Mouse (Mus musculus): ENCODE measurements around the gene N4bp1.

Gene N4bp1

DNA sequence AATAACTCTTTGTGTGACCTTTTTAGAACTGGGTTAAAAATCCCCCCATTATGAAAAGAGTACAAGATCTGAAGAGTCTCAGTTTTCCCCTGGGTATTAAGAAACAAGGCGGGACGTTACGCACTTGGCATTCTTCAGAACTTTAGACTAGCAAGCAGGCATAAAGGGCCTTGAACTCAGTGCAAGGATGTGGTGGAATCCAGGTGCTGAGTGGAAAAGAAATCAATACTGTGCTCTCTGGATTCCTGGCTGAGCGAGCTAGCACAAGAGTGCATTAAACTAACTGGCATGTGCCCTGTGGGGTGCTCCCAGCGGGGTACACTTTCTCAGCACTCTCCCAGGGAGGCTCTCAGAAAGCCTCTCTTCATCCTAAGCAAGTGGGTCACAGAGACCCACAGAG lies 122.3 kb downstream of the N4bp1 start:
- no peak for DNase-seq (ENCODE audit: low spot score)

DNA sequence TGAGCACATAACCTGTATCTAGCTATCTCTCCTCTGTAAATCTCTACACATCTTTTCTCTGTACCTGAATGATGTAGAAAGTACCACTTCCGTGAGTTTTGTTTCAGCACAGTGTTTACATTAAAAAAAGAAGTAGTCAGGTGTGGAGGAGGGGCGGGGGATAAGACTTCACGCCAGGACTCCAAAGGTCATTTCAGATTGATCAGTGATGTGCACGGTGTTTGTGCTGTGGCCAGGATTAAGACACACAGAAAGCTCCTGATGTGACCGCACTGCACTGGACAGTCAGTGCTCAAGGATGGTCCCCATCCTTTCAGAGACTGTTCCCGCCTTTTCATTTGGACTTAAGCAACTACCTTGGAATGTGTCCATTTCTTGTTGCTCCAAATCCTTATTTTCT lies 124.3 kb downstream of the N4bp1 start:
- DNase-seq (ENCODE audit: low spot score), result no peak

DNA sequence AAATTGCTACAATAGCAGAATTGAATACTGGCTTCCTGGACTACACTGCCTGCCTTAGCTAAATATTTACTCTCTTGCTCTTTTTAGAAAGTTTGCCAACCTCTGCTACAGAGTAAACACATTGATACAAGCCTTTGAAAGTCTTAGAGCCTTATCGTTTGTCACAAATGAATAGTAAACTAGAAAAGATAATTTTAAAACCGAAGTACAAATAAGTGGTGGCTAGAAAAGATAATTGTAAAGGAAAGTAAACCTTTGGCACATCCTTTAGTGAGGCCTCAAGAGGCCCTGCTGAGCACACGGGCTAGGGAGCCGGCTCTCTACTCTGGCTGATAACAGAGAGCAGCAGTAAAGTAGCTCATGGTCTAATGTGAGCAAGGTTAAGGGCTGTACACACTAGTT lies 126.0 kb downstream of the N4bp1 start:
- DNase-seq (ENCODE audit: low spot score), result no peak

DNA sequence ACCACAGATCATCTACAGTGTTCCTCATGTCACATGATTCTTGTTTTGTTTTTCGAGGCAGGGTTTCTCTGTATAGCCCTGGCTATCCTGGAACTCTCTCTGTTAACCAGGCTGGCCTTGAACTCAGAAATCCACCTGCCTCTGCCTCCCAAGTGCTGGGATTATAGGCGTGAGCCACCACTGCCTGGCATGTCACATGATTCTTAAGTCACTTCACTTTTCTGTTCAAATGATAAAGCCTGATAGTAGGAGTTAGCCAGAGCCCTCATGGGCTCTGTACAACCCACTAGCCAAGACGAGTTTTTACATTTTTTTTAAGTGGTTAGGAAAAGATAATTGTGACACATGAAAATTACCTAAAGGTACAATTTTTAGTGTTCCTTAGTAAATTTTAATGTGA lies 126.4 kb downstream of the N4bp1 start:
- no peak for DNase-seq (ENCODE audit: low spot score)
